Mouse (Mus musculus) MEL (cell line): Measurements from ENCODE around the gene B3gntl1. TPM values are rescaled to one million over a fixed set of nuclear protein-coding genes. Genes with fewer than 3 reads are reported as not detected.

Source experiments
- DNase-seq: peaks from one replicate; pipeline ENCODE4 v3.0.0; 2011; ENCODE audit warnings: low read depth, low spot score
- H3K27ac ChIP-seq: 2 replicates; pipeline ENCODE4 v1.5.1; 2012; ENCODE audit warnings: low read depth, mild to moderate bottlenecking, control low read depth, low read length, moderate library complexity; ENCODE audit not compliant: control insufficient read depth
- H3K27me3 ChIP-seq, 2 experiments: fragments of 150-350 bp in 1 of 2; sonication (generic) in 1 of 2; 2 replicates each; pipeline ENCODE4 v1.6.1; 2012; ENCODE audit warnings: low read length in 2 of 2, mild to moderate bottlenecking in 2 of 2, improper control_type of control experiment in 1 of 2, moderate library complexity in 1 of 2; ENCODE audit not compliant: insufficient read depth in 2 of 2, control insufficient read depth in 1 of 2
- H3K36me3 ChIP-seq, 2 experiments: 2 replicates each; pipeline ENCODE4 v1.6.1; 2012 to 2014; ENCODE audit warnings: low read length in 2 of 2, improper control_type of control experiment in 1 of 2, inconsistent platforms in 1 of 2, mild to moderate bottlenecking in 1 of 2; ENCODE audit not compliant: insufficient read depth in 2 of 2, control insufficient read depth in 1 of 2
- H3K4me1 ChIP-seq, 2 experiments: fragments of 150-350 bp in 1 of 2; sonication (generic) in 1 of 2; 2 replicates each; pipeline ENCODE4 v1.6.1; 2012; ENCODE audit warnings: low read length in 2 of 2, improper control_type of control experiment in 1 of 2, mild to moderate bottlenecking in 1 of 2; ENCODE audit not compliant: insufficient read depth in 2 of 2, control insufficient read depth in 1 of 2
- H3K4me3 ChIP-seq, 2 experiments: fragments of 150-350 bp in 1 of 2; sonication (generic) in 1 of 2; 2 replicates each; pipeline ENCODE4 v1.5.1; 2012; ENCODE audit warnings: low read depth in 2 of 2, low read length in 2 of 2, mild to moderate bottlenecking in 2 of 2, moderate library complexity in 2 of 2, control low read depth in 1 of 2, improper control_type of control experiment in 1 of 2; ENCODE audit not compliant: control insufficient read depth in 1 of 2, insufficient read depth in 1 of 2
- H3K79me2 ChIP-seq: 2 replicates; pipeline ENCODE4 v1.6.1; 2012; ENCODE audit warnings: mild to moderate bottlenecking, low read length, moderate library complexity; ENCODE audit not compliant: control insufficient read depth, poor library complexity, insufficient read depth
- H3K9ac ChIP-seq: 2 replicates; pipeline ENCODE4 v1.6.1; 2012; ENCODE audit warnings: low read depth, mild to moderate bottlenecking, control low read depth, low read length, moderate library complexity; ENCODE audit not compliant: control insufficient read depth, poor library complexity, severe bottlenecking
- H3K9me3 ChIP-seq: fragments of 150-350 bp; sonication (generic); replicated peaks from 2 replicates; pipeline ENCODE4 v1.6.1; 2012; ENCODE audit warnings: mild to moderate bottlenecking, low read length, improper control_type of control experiment, moderate library complexity; ENCODE audit not compliant: insufficient read depth
- BHLHE40 ChIP-seq: IDR thresholded peaks from 2 replicates; pipeline ENCODE4 v1.6.1; 2012; ENCODE audit warnings: low read depth, mild to moderate bottlenecking, inconsistent platforms, low read length, improper control_type of control experiment, borderline replicate concordance
- CHD1 ChIP-seq: IDR thresholded peaks from 2 replicates; pipeline ENCODE4 v1.6.1; 2012; ENCODE audit warnings: low read depth, mild to moderate bottlenecking, inconsistent platforms, low read length, improper control_type of control experiment
- ETS1 ChIP-seq: IDR thresholded peaks from 2 replicates; pipeline ENCODE4 v1.6.1; 2012; ENCODE audit warnings: low read depth, mild to moderate bottlenecking, inconsistent platforms, low read length, improper control_type of control experiment, moderate library complexity
- GATA1 ChIP-seq: IDR thresholded peaks from 2 replicates; pipeline ENCODE4 v1.6.1; 2011; ENCODE audit warnings: low read depth, low read length, improper control_type of control experiment
- HCFC1 ChIP-seq: IDR thresholded peaks from 2 replicates; pipeline ENCODE4 v1.6.1; 2012; ENCODE audit warnings: low read depth, mild to moderate bottlenecking, inconsistent platforms, low read length, improper control_type of control experiment, moderate library complexity
- MAZ ChIP-seq: IDR thresholded peaks from 2 replicates; pipeline ENCODE4 v1.6.1; 2012; ENCODE audit warnings: low read depth, mild to moderate bottlenecking, inconsistent platforms, low read length, improper control_type of control experiment
- MXI1 ChIP-seq: IDR thresholded peaks from 2 replicates; pipeline ENCODE4 v1.6.1; 2011; ENCODE audit warnings: mild to moderate bottlenecking, low read depth, low read length, improper control_type of control experiment
- MYB ChIP-seq: IDR thresholded peaks from 2 replicates; pipeline ENCODE4 v1.6.1; 2011; ENCODE audit warnings: mild to moderate bottlenecking, low read depth, low read length, improper control_type of control experiment
- MYC ChIP-seq: IDR thresholded peaks from 2 replicates; pipeline ENCODE4 v1.6.1; 2011; ENCODE audit warnings: low read depth, mild to moderate bottlenecking, low read length, improper control_type of control experiment, moderate library complexity
- NELFE ChIP-seq: IDR thresholded peaks from 2 replicates; pipeline ENCODE4 v1.6.1; 2011; ENCODE audit warnings: low read depth, low read length, improper control_type of control experiment
- POLR2AphosphoS2 ChIP-seq: IDR thresholded peaks from 2 replicates; pipeline ENCODE4 v1.6.1; 2011; ENCODE audit warnings: low read length, improper control_type of control experiment
- RAD21 ChIP-seq: IDR thresholded peaks from 2 replicates; pipeline ENCODE4 v1.6.1; 2011; ENCODE audit warnings: mild to moderate bottlenecking, low read depth, low read length, improper control_type of control experiment
- SIN3A ChIP-seq: IDR thresholded peaks from 2 replicates; pipeline ENCODE4 v1.6.1; 2012; ENCODE audit warnings: low read length, improper control_type of control experiment, inconsistent platforms
- SMC3 ChIP-seq: IDR thresholded peaks from 2 replicates; pipeline ENCODE4 v1.6.1; 2011; ENCODE audit warnings: low read depth, low read length, improper control_type of control experiment
- TCF12 ChIP-seq: IDR thresholded peaks from 2 replicates; pipeline ENCODE4 v1.6.1; 2014; ENCODE audit warnings: low read depth, mild to moderate bottlenecking, inconsistent platforms, low read length, improper control_type of control experiment, moderate library complexity
- UBTF ChIP-seq: IDR thresholded peaks from 2 replicates; pipeline ENCODE4 v1.6.1; 2012; ENCODE audit warnings: low read depth, mild to moderate bottlenecking, inconsistent platforms, low read length, improper control_type of control experiment, moderate library complexity, borderline replicate concordance; ENCODE audit not compliant: insufficient read depth
- USF1 ChIP-seq: IDR thresholded peaks from 2 replicates; pipeline ENCODE4 v1.6.1; 2014; ENCODE audit warnings: low read depth, mild to moderate bottlenecking, inconsistent platforms, low read length, improper control_type of control experiment, moderate library complexity
- ZKSCAN1 ChIP-seq: IDR thresholded peaks from 2 replicates; pipeline ENCODE4 v1.6.1; 2012; ENCODE audit warnings: low read depth, mild to moderate bottlenecking, inconsistent platforms, low read length, improper control_type of control experiment, moderate library complexity
- ZMIZ1 ChIP-seq: IDR thresholded peaks from 2 replicates; pipeline ENCODE4 v1.6.1; 2012; ENCODE audit warnings: low read depth, mild to moderate bottlenecking, inconsistent platforms, low read length, improper control_type of control experiment, moderate library complexity
- polyA plus RNA-seq, 2 experiments: library from polyadenylated mRNA; stranded (reverse) in 1 of 2; unstranded in 1 of 2; fragments of >175 nt in 1 of 2; fragments of >200 nt in 1 of 2; gene quantifications; 2 replicates each; pipeline versions ENCODE4 v1.2.1 to v1.2.4; 2012; ENCODE audit warnings: low replicate concordance in 2 of 2, low read depth in 1 of 2; ENCODE audit not compliant: insufficient read length in 2 of 2, insufficient read depth in 1 of 2, missing spikeins in 1 of 2
- total RNA-seq: library from RNA; depleted of rRNA; stranded (reverse); fragments of 300-350 nt; gene quantifications from 2 replicates; pipeline ENCODE4 v1.2.3, GENCODE M21; 2012

Gene B3gntl1
- total and polyA plus RNA-seq, 3 experiments: 4.7 to 5.6 TPM; not detected in 1

GRCm38 (mm10) chr11:121647321-121647720 is 25.6 kb downstream of the B3gntl1 start:
- H3K9me3 ChIP-seq: no peaks in the 10 kb centered on the region
- H3K79me2 ChIP-seq: no peaks in the 10 kb centered on the region
- no peak for DNase-seq
- no peak for TF ChIP-seq ETS1
- TF ChIP-seq ZMIZ1: no peak
- TF ChIP-seq SMC3: no peak
- no peak for TF ChIP-seq MXI1
- no peak for TF ChIP-seq POLR2AphosphoS2
- TF ChIP-seq UBTF: no peak
- no peak for TF ChIP-seq NELFE
- no peak for TF ChIP-seq CHD1
- TF ChIP-seq HCFC1: no peak
- TF ChIP-seq ZKSCAN1: no peak
- TF ChIP-seq RAD21: no peak
- TF ChIP-seq MAZ: no peak
- TF ChIP-seq BHLHE40: no peak
- TF ChIP-seq USF1: no peak
- TF ChIP-seq SIN3A: no peak
- H3K27me3 ChIP-seq: no peaks in the 10 kb centered on the region
- no peaks in the 10 kb centered on the region; a peak in 1 of 4 replicates for H3K36me3 ChIP-seq
- no peak overlapping the region for H3K4me3 ChIP-seq
- H3K27ac ChIP-seq: no peak overlapping the region
- no peaks in the 10 kb centered on the region for H3K4me1 ChIP-seq
- H3K9ac ChIP-seq: no peak overlapping the region

DNA sequence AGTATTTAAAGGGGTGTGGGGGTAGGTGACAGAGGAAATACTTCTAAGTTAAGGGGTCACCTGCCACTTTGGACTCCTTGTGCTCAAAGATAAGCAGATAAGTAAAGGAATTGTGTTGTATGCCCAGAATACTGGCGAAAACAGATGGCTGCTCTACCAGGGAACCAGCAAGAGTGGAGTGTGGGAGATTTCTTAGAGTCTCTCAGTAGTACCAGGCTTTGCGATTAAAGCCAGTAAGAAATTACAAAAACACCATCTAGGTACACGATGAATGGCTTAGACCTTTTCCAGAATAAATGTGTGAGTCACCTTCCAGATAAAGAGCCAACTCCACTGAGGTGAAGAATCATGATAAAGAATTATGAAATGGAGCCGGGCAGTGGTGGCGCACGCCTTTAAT is 27.6 kb downstream of the B3gntl1 start:
- Histone ChIP-seq H3K27ac (no peak overlapping the region), H3K4me1 (no peaks in the 10 kb centered on the region), H3K79me2 (no peaks in the 10 kb centered on the region), H3K27me3 (no peaks in the 10 kb centered on the region), H3K4me3 (no peak overlapping the region), H3K9me3 (no peaks in the 10 kb centered on the region), H3K36me3 (no peaks in the 10 kb centered on the region; a peak in 1 of 4 replicates), H3K9ac (no peak overlapping the region)
- DNase-seq: no peak
- TF ChIP-seq HCFC1 (no peak), TCF12 (no peak), USF1 (no peak), ETS1 (no peak), MYC (no peak), GATA1 (no peak), SMC3 (no peak), MYB (no peak), CHD1 (no peak)
